Mouse (Mus musculus) A20 (cell line): ENCODE results near the gene Lhb.
A peak's percentile ranks its signal among the peaks of the same experiment; 100 is the strongest.
"Not testable (repeated sequence)": the region's sequence is repeated elsewhere in the genome, so short reads cannot be mapped to it uniquely, and the experiment has no call there.

ENCODE experiments used
- DNase-seq: peaks from one replicate; pipeline ENCODE4 v3.0.0-alpha.2; 2011; ENCODE audit warnings: low read depth, low spot score

The Lhb gene

DNA sequence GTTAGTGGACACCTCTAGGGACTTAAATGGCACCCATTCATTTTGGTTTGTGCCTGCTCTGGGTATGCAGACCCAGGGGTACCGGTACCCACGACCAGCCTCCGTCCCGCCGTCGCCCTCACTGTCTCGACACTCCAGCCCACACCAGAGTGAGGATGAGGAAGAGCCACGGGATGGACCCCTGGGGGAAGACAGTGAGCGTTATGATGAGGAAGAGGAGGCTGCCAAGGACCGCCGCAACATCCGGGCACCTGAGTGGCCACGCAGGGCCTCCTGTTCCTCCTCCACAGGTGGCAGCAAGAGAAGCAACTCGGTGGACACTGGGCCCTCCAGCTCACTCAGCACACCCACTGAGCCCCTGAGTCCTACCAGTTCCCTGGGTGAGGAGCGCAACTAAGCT is 34.4 kb downstream of the Lhb start:
- DNase-seq, result no peak

DNA sequence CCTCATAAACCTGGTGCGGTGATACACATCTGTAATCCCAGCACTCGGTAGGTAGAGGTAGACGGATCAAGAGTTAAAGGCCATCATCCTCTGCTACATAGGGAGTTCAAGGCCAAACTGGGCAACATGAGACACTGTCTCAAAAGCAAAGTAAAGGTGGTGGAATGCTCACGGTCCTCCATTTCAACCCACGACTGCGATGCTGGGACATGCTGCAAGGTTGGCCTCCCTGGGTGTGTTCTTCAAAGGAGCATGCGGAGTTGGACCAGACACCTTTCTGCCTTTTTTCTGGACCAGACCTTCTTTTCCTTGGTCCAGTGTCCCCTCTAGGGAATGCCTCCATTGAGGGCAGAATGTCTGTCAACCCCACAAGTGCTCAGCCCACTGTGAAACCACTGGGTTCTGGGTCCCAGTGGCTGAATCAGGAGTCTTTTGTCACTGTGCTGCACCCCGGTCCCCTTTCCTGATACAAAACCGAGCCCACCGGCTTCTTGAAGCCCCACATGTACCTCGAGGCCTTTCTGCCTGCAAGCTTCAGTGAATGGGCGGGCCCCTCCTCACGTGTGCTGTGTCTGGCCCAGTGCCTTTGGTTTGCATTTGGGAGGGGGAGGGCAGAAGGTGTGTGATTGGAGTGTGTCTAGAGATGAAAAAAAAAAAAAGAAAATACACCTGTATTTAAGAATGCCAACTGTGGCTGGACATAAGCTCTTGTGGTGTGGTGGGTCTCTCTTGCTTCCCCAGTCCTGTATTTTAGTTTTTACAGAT is 35.5 kb downstream of the Lhb start:
- DNase-seq, result peak; percentile 52

DNA sequence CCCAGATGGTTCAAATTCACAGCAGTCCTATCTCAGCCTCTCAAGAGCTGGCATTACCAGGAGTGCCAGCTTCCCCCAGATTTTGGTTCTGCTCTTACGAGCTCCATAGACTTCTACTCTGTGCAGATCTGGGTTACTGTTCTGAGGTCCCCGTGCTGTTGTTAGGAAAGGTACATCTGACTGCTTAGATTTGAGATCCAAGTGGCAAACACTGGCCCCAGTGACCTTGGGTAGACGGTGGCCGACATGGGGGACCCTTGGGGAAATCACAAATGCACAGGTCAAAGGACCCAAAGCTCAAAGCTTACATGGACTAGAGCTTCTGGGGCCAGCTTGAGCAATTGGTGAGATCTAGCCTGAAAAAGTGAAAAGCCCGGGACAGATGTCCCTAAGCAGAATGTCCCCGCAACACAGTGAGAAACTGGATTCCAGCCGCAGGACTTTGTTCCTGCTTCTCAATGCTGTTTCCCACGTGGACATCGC is 36.1 kb downstream of the Lhb start:
- DNase-seq, result peak; percentile 57

DNA sequence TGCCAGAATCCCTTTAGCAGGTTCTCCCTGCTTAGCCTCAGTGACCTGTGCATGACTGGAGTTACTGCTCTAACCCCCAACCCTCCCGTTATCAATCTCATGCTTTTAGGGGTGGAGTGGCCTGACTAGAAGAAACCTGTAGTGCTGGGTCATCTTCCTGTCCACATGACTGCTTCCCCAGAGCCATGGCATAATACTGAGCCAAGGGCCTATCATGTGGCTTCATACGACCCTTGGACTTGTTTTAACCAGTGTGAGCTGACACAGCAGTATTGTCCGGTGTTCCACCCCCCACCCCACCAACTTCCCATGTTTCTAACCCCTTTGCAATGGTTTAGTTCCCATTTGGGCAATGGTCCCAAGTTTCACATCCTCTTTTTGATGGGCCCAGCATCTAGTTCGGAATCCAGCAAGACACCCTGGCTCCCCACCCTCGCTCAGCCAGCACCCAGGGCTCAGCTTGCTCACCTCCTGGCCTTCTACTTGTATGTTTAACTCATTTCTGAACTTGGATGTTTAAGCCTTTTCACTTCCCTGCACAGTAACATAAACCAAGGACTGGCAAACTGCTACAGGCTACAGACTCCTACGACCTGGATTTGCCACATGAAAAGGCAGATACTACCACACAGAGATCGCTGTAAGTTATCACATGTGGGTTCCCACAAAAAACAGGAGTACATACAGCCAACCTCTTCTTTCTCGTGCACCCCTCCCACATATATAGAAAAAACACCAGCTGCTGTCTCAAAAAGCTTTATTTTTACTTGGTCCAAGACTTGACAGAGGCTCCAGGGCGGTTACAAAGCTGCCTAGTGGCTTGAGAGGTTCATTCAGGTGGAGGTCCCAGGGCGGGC is 36.8 kb downstream of the Lhb start:
- DNase-seq, result peak; percentile 83

DNA sequence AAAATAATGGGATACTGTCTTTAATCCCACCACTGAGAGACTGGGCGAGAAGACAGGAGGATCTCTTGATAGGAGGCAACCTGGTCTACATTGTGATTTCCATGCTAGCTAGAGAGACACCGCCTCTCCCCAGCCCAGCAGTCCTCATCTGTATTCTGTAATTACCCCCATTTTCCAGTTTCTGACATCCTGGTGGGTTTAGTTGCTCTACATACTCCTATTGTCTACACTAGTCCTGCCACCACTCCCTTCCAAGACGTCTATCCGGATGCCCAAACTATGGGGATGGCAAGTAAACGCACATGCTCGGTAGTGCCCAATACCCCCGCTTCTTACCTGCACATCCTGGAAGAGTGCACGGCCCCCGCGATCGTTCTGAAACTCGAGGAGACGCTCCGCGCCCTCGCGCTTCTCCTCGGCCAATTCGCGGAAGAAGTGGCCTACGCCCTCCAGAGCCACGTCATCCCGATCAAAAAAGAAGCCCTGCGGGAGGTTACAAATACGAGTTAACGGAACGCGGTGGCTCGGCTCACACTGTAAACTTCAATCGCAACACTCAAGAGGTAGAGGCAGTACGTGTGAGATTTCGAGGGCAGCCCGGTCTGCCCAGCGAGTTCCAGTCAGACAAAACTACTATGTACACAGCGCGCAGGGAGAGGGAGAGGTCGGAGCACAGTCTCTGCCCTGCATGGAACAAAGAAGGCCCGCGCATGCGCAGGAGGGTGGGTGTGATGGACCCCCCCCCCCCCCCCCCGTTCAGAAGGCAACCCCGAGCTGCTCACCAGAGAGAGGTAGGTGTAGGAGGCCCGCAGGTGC is 38.3 kb downstream of the Lhb start:
- DNase-seq, result peak; percentile 74

DNA sequence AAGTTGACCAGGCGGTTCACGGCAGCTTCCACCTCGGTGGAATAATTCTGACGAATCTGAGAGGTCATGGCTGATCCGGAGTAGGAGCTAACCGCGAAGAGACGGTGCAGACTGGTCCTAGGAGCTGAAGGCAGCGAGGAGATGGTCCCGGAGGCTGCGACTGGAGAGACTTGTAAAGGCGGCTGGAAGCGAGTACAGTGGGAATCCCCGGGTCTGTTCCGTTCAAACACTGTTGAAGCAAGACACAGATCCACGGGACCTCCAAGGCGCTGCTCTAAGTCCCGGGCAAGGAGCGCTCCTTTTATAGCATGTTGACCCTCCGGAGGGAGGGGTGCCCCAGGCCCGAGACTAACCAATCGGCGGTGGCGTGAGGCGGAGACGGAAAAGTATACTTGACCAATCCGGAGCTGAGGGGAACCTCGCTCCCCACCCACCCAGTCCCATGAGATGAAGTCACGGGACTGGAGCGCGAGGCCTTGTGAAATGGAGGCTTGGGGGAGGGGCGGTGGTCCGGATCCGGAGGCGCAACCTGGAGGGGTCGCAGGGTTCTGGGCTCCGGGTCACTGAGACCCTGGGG is 39.0 kb downstream of the Lhb start, which contains the start of gene Ftl1:
TSS of gene Ftl1 (minus strand) at position 321 of the 577 bp plus-strand sequence.
- DNase-seq, result peak; percentile 99

DNA sequence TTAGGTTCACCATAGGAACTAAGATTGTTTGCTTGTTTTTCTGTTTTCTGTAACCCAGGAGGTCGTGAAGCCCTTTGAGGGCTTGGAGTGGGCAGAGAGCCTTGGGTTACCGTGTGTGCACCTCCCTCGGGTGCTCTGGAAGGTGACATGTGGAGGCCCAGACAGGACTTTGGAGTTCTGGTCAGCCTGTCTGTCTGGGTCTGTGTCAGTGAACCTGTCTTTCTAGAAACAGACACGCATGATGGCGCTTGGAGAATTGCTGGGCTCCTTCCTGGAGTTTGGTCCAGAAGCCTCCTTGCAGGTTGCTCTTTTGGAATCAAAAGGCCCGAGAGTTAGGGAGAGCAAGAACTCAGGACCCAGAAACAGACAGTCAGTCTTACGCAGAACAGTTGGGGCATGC is 39.8 kb downstream of the Lhb start:
- no peak for DNase-seq

DNA sequence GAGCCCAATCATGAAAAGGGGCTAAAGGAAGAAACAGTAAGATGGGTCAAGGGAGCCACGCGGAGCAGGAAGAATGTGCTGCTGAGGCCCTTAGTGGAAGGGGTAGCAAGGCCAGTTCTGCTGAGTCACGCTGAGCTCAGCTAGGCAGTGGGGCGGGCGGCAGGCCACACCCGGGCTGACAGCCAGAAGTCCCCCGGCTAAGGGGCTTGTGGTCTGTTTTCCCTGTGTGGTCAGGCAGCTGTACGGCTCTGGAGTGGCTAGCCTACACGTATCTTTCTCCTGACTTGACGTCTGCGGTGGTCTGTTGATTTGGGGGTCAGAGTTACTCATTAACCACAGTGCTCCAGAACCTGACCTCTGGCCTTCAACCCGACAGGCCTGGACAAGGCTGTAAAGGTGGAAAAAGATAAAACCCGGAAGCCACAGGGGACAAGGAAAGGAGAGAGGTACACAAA is 40.3 kb downstream of the Lhb start:
- DNase-seq, result peak; percentile 87

DNA sequence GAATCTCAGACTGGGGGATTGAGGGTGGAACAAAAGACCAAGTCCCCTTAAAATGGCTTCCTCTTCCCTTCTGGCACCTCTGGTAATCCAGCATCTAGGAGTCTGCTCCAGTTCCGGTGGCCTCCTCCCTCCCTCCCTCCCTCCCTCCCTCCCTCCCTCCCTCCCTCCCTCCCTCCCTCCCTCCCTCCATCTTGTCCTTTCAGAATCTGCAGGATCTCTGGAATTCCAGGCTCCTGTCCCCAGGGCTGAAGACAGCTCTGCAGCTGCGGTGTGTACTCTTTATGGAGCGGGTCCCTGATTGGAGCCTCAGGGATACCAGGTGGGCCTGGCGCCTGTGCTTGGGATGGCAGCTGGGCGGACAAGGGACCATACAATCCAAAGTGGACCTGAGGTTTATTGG is 40.7 kb downstream of the Lhb start:
- DNase-seq, result no peak

DNA sequence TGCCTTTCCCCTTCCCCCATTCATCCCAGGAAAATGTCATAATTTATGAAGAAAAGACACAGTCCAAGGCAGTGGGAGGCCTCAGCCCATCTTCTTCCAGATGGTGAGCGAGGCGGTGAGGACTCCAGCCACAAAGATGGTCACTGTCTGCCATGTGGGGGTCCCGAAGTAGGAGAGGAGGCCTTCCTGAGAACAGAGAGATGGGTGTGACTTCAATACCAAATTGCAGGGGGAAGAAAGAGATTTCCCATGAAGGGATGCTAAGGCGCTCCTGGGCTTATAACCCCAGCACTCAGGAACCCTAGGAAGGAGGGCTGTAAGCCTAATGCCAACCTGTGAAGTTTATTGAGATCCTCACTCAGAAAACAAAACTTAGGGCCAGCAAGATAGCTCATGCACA is 41.2 kb downstream of the Lhb start:
- no peak for DNase-seq

DNA sequence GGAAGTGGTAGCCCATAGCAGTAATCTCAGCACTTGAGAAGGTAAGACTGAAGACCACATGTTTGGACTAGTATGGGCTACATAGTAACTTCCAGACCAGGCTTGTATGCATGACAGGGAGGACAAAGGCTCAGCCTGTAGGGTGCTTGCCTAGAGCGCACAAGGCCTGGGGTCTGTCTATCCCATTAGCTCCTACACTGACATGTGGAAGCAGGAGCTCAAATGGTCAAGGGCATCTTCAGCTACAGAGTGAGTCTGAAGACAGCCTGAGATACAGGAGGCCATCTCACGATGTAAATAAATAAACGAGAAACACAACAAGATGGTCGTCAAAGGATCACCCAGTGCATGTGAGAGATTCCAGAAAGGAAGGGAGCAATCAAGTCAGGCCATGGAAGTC is 41.7 kb downstream of the Lhb start:
- DNase-seq, result peak; percentile 28

DNA sequence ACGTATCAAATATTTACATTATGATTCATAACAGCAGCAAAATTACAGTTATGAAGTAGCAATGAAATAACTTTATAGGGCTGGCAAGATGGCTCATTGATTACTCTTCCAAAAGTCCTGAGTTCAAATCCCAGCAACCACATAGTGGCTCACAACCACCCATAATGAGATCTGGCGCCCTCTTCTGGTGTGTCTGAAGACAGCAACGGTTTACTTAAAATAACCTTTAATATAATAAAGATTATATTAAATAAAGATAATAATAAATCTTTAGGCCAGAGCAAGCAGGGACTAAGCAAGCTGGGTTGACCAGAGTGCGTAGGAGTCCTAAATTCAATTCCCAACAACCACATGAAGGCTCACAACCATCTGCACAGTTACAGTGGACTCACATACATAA is 42.2 kb downstream of the Lhb start:
- not testable (repeated sequence) for DNase-seq

DNA sequence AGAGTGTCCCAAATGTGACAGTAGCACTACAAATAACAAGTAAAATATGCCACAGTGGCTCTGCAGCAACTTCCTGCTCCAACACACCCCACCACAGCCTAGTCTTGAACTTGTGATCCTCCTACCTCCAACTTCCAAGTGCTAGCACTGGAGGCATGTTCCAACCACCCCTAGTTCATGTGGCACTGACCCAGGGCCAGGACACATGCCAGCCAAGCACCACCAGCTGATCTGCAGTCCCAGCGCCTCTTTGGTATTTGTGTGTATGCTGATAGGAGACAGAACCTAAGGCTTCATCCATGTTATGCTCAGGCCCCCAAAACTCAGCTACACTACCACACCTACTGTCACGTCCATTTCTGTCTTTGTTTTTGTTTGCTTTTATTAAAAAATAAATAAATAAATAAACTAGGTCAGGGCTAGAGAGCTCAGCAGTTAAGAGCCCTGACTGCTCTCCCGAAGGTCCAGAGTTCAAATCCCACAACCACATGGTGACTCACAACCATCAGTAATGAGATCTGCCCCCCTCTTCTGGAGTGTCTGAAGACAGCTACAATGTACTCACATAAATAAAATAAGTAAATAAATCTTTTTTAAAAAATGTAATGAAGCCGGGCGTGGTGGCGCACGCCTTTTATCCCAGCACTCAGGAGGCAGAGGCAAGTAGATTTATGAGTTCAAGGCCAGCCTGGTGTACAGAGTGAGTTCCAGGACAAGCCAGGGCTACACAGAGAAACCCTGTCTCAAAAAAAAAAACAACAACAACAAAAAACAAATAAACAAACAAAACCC is 43.6 kb downstream of the Lhb start:
- DNase-seq, result no peak

DNA sequence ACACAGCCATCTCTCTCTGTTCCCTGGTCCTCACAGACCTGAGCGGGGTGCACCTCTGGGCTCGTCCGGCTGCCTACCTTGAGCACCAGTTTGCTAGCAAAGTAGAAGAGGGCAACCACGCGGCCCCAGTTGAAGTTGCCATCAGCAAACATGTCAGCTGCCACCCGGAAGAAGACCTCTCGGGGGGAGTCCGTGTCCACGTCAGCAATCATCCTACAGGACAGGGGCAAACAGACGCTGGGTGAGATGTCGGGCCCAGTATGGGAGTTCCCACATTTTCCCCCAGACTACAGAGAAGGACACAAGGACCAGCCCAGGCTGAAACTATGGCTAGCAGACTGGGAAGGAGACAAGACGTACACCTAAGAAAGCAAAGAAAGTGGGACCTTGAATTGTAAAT is 44.5 kb downstream of the Lhb start:
- no peak for DNase-seq

DNA sequence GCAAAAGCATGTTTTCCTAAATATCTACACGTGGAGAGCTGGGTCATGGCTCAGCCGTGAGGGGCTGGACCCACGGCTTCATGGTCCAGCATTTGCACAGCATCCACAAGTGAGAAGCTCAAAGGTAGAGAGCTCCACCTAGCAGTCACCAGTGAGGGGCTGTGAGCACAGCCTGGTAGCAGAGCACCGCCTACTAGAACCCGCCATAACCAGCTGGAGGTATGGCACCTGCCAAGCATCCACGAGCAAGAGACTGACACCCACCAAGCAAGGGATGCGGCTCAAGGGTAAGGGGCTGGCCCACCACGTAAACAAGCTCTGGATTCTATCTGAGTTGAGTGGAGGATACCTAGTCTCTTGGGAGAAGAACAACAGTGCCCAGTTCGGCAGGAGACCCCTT is 44.9 kb downstream of the Lhb start:
- DNase-seq, result peak; percentile 77

DNA sequence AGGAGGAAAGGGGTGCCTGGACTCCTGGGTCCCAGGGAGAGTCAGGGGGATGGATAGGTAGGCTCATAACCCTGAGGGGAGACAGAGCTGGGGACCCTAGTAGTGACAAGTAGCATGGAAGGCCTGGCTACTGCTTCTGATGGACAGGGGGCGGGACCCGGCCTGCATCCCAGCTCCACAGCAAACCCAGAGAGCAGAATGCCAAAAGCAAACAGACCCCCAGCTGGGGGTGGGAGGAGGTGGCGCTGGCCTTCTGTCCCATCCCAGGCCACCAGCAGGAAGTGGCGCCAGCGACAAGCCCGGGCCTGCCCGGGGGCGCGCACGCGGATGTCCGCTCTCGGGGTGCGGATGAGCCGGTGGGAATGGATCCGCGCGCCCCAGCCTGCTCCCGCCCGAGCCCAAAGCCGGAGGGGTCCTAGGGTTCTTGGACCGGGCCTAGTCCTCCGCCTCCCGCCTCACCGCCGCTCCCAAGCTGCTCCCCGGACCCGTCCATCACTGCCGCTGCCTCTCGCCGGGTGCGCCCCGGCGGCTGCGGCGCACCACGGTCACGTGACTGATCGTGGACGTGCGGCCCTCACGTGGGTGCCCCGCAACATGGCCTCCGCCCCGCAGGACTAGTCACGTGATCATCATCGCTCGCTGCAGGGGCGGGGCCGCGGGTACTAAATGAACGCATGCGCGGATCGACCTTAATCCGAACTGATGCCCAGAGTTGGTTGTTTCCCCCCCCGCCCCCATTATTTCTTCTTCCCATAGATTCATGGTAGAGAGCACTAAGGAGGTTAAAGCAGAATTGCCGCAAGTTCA is 45.9 kb downstream of the Lhb start, which contains the start of gene Bax:
TSS of gene Bax (minus strand) at position 616 of the 807 bp plus-strand sequence.
- peak; percentile 96 for DNase-seq

DNA sequence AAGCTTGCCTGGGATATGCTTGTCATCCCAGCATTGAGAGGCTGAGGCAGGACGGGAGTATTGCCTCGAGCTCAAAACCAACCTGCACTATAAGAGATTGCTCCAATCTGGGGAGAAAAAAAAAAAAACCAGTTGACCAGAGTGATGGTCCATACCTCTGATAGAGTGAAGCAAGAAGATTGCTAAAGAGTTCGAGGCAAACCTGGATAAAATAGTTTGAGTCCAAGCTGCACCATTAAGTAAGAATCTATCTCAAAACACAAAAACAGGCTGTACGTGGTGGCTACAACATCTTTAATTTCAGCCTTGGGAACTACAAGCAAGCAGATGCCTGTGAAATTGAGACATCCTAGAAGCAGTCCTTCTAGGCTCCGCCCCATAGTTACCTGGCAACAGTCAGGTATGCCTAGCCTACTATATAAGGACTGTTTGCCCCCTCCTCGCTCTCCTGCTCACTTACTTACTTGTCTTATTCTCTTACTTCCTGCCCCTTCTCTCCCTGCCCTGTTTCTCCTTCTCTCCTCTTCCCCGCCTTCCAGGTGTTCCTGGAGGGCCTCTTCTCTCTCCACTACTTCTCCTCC is 46.6 kb downstream of the Lhb start:
- no peak for DNase-seq

DNA sequence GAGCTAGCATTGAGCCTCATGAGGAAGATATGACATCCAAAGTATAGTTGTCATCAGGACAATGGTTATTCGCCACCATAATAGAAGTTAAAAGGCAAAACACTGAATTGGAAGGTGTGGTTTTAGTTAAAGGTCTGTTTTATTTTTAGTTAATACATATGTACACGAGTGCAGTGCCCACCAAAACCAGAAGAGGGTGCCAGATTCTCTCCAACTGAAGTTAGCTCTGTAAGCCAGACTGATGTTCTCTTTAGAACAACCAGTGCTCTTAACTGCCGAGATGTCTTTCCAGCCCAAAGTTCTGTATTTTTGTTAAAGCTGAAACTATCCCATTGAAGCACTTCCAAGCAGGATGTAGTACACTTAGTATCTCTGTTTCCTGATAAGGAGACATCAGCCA is 50.2 kb downstream of the Lhb start:
- DNase-seq, result peak; percentile 78
